Mouse (Mus musculus) forebrain, embryonic 12.5 days (tissue): ENCODE measurements around the gene Trmt5. TPM values are rescaled to one million over a fixed set of nuclear protein-coding genes. Genes with fewer than 3 reads are reported as not detected.

ENCODE experiments used
- ATAC-seq: fragments of 200-750 bp; cut with Nextera tagmentation; 2 replicates; pipeline ENCODE4 v1.8.0; 2017; ENCODE audit warnings: moderate TSS enrichment; ENCODE audit not compliant: low FRiP score
- H3K27ac ChIP-seq: fragments of 300-500 bp; sonication (generic); 2 replicates; pipeline ENCODE4 v1.5.1; 2016; ENCODE audit warnings: mild to moderate bottlenecking
- H3K27me3 ChIP-seq: fragments of 300-500 bp; sonication (generic); 2 replicates; pipeline ENCODE4 v1.6.1; 2016; ENCODE audit warnings: mild to moderate bottlenecking
- H3K36me3 ChIP-seq: fragments of 300-500 bp; sonication (generic); replicated peaks from 2 replicates; pipeline ENCODE4 v1.6.1; 2016; ENCODE audit warnings: mild to moderate bottlenecking
- H3K4me1 ChIP-seq: fragments of 300-500 bp; sonication (generic); 2 replicates; pipeline ENCODE4 v1.6.1; 2016
- H3K4me2 ChIP-seq: fragments of 300-500 bp; sonication (generic); 2 replicates; pipeline ENCODE4 v1.6.1; 2016; ENCODE audit warnings: mild to moderate bottlenecking, moderate library complexity
- H3K4me3 ChIP-seq: fragments of 300-500 bp; sonication (generic); replicated peaks from 2 replicates; pipeline ENCODE4 v1.5.1; 2016; ENCODE audit warnings: mild to moderate bottlenecking
- H3K9ac ChIP-seq: fragments of 300-500 bp; sonication (generic); 2 replicates; pipeline ENCODE4 v1.6.1; 2016; ENCODE audit warnings: mild to moderate bottlenecking
- H3K9me3 ChIP-seq: fragments of 300-500 bp; sonication (generic); 2 replicates; pipeline ENCODE4 v1.6.1; 2016
- WGBS: fragments of 180-500 bp; shearing (Covaris S2); methylation state at CpG from one replicate; pipeline ENCODE4 v1.1.7; 2016; 5-methylcytosine and 5-hydroxymethylcytosine counted together
- polyA plus RNA-seq: library from polyadenylated mRNA; unstranded; fragments of >200 nt; fragmentation: Nextera tagmentation; extraction: Ambion mirVana; gene quantifications from 2 replicates; pipeline ENCODE4 v1.2.1, GENCODE M21; 2016

Gene Trmt5
- polyA plus RNA-seq, 1 experiment from 2014 or later = 16.0 TPM

- no peak overlapping the region for H3K9ac ChIP-seq
- no peak for ATAC-seq
- H3K4me1 ChIP-seq = no peaks in the 10 kb centered on the region
- no peak overlapping the region for H3K27ac ChIP-seq
- H3K36me3 ChIP-seq = no peaks in the 10 kb centered on the region
- 78% methylated on average over 1 of the region's 1 CpGs for WGBS
- H3K4me2 ChIP-seq = no peak overlapping the region
- H3K9me3 ChIP-seq = no peaks in the 10 kb centered on the region
- no peaks in the 10 kb centered on the region for H3K27me3 ChIP-seq
- no peak overlapping the region for H3K4me3 ChIP-seq
Observed at GRCm38 (mm10) chr12:73266597-73266996, 19.9 kb downstream of the Trmt5 start.

GRCm38 (mm10) chr12:73265381-73265978, 21.0 kb downstream of the Trmt5 start:
- no peak overlapping the region for H3K27ac ChIP-seq
- H3K4me3 ChIP-seq = no peak overlapping the region
- WGBS = 73% methylated on average over 3 of the region's 3 CpGs
- H3K36me3 ChIP-seq = no peaks in the 10 kb centered on the region
- no peak for ATAC-seq
- H3K27me3 ChIP-seq = no peaks in the 10 kb centered on the region
- no peaks in the 10 kb centered on the region for H3K4me1 ChIP-seq
- H3K9ac ChIP-seq = no peak overlapping the region
- H3K4me2 ChIP-seq = no peak overlapping the region
- no peaks in the 10 kb centered on the region for H3K9me3 ChIP-seq

DNA sequence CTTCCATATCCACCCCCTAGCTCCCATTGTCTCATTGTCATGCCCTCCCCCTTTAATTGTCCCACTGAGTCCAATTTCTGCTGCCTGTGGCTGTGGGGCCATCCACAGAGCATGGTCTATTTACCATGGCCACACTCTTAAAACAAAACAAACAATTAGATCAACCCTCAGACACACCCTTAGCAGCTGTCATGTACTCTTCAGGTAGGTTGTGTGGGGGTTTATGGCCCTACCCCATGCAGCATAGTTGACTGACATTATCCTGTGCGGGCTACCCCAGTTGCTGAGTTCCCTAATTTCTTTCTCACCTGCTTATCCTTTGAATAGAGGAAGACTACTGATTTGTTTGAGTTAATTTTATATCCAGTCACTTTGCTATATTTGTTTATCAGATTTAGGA, 26.2 kb downstream of the Trmt5 start:
- Histone ChIP-seq H3K4me1 (no peaks in the 10 kb centered on the region), H3K9ac (no peak overlapping the region), H3K9me3 (no peaks in the 10 kb centered on the region), H3K27me3 (no peaks in the 10 kb centered on the region), H3K36me3 (no peaks in the 10 kb centered on the region), H3K4me2 (no peak overlapping the region), H3K27ac (no peak overlapping the region), H3K4me3 (no peak overlapping the region)
- WGBS = 88% methylated on average over 1 of the region's 1 CpGs
- ATAC-seq = no peak

- no peaks in the 10 kb centered on the region for H3K4me1 ChIP-seq
- H3K9ac ChIP-seq = no peak overlapping the region
- H3K36me3 ChIP-seq = no peaks in the 10 kb centered on the region
- no peaks in the 10 kb centered on the region for H3K9me3 ChIP-seq
- H3K27ac ChIP-seq = no peak overlapping the region
- 94% methylated on average over 6 of the region's 6 CpGs for WGBS
- no peak overlapping the region for H3K4me3 ChIP-seq
- no peaks in the 10 kb centered on the region for H3K27me3 ChIP-seq
- no peak overlapping the region for H3K4me2 ChIP-seq
- ATAC-seq = no peak
Observed at GRCm38 (mm10) chr12:73259269-73259668, 27.2 kb downstream of the Trmt5 start.

DNA sequence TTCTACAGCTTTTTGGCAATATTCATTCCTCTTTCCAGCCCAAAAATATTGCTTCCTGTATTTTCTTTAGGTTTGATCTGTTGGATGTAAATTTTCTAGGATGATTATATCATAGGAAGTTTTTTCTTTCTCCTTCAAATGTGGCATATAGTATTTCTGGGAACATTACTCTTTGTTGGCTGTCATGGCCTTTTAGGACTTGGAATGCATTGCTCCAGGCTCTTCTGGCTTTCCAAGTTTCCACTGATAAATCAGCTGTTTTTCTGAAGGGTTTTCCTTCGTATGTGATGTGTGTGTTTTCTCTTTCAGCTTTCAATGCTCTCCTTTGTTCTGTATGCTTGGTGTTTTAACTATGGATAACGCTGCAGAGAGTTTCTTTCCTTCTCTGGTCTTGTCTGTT, 31.5 kb downstream of the Trmt5 start:
- Histone ChIP-seq H3K4me2 (no peak overlapping the region), H3K27me3 (no peaks in the 10 kb centered on the region), H3K9ac (no peak overlapping the region), H3K4me1 (no peaks in the 10 kb centered on the region), H3K27ac (no peak overlapping the region), H3K9me3 (no peaks in the 10 kb centered on the region), H3K36me3 (no peaks in the 10 kb centered on the region), H3K4me3 (no peak overlapping the region)
- WGBS = 68% methylated on average over 2 of the region's 2 CpGs
- no peak for ATAC-seq

- no peaks in the 10 kb centered on the region for H3K36me3 ChIP-seq
- 89% methylated on average over 5 of the region's 5 CpGs for WGBS
- H3K4me1 ChIP-seq = peaks cover 6% of the 10 kb centered on the region; the same call in 1 of the 2 replicates
- ATAC-seq = no peak
- H3K9me3 ChIP-seq = no peaks in the 10 kb centered on the region
- H3K27me3 ChIP-seq = no peaks in the 10 kb centered on the region
- no peak overlapping the region for H3K9ac ChIP-seq
- H3K4me3 ChIP-seq = no peak overlapping the region
- no peak overlapping the region for H3K27ac ChIP-seq
- no peak overlapping the region for H3K4me2 ChIP-seq
Observed at GRCm38 (mm10) chr12:73245687-73246086, 40.8 kb downstream of the Trmt5 start.

DNA sequence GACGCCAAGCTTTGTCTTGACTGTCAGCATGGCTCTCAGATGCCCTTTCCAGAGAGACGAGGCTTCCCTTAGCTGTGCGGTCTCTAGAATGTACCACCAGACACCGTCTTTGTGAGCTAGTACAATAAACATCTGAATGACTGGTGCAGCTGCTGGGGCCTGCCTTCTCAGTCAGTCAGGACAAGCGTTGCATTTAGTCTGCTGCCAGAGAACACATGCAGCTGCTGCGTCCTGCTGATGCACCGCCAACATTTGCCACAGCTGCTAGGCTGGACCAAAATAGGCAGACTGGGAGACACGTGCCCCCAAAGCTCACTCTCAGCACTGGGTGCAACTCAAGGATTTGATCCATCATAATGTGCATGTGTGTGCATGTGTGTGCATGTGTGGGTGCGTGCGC, 44.5 kb downstream of the Trmt5 start:
- H3K27ac ChIP-seq = 0 out of 2 replicates have a peak overlapping the region, but pooled peaks have one; percentile 39
- H3K27me3 ChIP-seq = no peaks in the 10 kb centered on the region
- H3K36me3 ChIP-seq = no peaks in the 10 kb centered on the region
- no peaks in the 10 kb centered on the region for H3K9me3 ChIP-seq
- H3K4me2 ChIP-seq = no peak overlapping the region
- no peak overlapping the region for H3K9ac ChIP-seq
- ATAC-seq = peak; percentile 57; the same call in 1 of the 2 replicates
- peaks cover 6% of the 10 kb centered on the region; the same call in 1 of the 2 replicates for H3K4me1 ChIP-seq
- no peak overlapping the region for H3K4me3 ChIP-seq
- 58% methylated on average over 10 of the region's 10 CpGs for WGBS

DNA sequence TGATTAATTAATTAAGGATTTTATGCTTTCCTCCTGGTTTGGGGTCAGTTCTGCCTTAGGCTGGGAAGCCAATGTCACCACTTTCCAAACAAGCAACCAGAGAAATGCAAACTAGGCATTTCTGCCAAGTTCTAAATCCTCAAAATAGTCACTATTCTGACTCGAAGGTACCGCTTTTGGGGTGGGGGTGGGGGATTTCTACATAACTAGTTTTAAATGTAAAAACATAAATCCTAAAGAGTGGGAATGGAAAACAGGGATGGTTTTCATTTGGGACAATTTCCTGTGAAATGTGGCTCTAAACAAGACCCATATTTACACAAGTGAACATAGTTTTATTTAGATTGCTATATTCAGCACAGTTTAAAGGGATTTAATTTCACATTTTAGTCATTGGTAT, 53.9 kb downstream of the Trmt5 start:
- no peak for ATAC-seq
- Histone ChIP-seq H3K36me3 (no peaks in the 10 kb centered on the region), H3K4me1 (no peaks in the 10 kb centered on the region), H3K9ac (no peak overlapping the region), H3K4me3 (no peak overlapping the region), H3K4me2 (no peak overlapping the region), H3K27ac (no peak overlapping the region), H3K27me3 (no peaks in the 10 kb centered on the region), H3K9me3 (no peaks in the 10 kb centered on the region)
- 86% methylated on average over 2 of the region's 2 CpGs for WGBS

GRCm38 (mm10) chr12:73231552-73231951, 55.0 kb downstream of the Trmt5 start:
- H3K27me3 ChIP-seq = no peaks in the 10 kb centered on the region
- no peaks in the 10 kb centered on the region for H3K4me1 ChIP-seq
- no peak for ATAC-seq
- no peak overlapping the region for H3K4me2 ChIP-seq
- H3K36me3 ChIP-seq = no peaks in the 10 kb centered on the region
- H3K27ac ChIP-seq = no peak overlapping the region
- no peak overlapping the region for H3K4me3 ChIP-seq
- no peaks in the 10 kb centered on the region for H3K9me3 ChIP-seq
- H3K9ac ChIP-seq = no peak overlapping the region

DNA sequence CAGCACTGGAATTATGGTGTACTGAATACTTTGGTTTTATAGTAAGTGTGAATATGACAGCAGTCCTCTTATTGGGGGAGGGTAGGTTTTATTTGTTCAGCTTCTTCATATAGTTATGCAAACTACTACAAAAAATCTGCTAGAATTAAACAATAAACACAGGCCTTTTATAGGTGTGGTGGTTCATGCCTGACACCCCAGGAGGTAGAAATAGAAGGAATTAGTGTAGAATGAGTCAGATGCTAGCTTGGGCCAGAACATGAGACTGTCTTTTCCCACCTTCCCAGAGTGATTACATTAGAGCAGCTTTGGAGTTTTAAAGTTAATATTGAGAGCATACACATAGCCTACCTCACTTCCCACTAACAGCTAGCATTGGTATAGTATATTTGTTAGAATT, 56.3 kb downstream of the Trmt5 start:
- Histone ChIP-seq H3K4me3 (no peak overlapping the region), H3K9me3 (no peaks in the 10 kb centered on the region), H3K4me1 (no peaks in the 10 kb centered on the region), H3K36me3 (no peaks in the 10 kb centered on the region), H3K9ac (no peak overlapping the region), H3K4me2 (no peak overlapping the region), H3K27ac (no peak overlapping the region), H3K27me3 (no peaks in the 10 kb centered on the region)
- no peak for ATAC-seq

Other genes with a start within 250 kb of the Trmt5 start
- 8.5 and 11.0 TPM in 2 replicates for gene Six1, start 232.8 kb downstream of the Trmt5 start, polyA plus RNA-seq
- gene Six4, start 173.3 kb downstream of the Trmt5 start, polyA plus RNA-seq = 3.2 and 4.0 TPM in 2 replicates
- gene Mnat1, start 163.0 kb downstream of the Trmt5 start, polyA plus RNA-seq = 26.7 and 28.3 TPM in 2 replicates
- gene Slc38a6, start 69 bp upstream of the Trmt5 start, polyA plus RNA-seq = 8.9 and 11.8 TPM in 2 replicates